In the genomic region with DNA sequence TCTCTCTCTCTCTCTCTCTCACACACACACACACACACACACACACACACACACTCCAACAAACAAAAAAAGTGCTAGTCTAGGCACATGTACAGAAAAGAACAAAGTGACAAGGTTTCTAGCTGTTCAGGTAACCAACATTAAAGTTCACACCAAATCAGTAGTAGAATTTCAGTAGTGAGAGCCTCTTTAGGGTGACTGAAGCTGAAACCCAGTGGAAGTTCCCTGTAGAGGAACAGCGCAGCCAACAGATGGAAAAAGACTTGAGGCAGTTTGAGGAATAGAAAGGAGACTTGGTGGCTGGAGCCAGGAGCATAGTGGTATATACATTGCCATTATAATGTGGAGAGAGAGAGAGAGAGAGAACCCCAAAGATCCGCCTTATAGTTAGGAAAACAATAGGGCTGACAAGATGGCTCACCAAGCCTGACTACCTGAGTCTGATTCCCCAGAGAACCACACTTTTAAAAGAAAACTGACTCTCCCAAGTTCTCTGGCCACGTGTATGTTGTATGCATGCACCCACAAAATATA, we compare ENCODE assay signal across 1 mouse cellular context.
TF ChIP-seq lines count a peak whose summit lies in the region.

No protein-coding gene starts in this region.

TF ChIP-seq in MEL, 35 proteins besides CTCF, POLR2A, EP300 and RAD21 (continued from another document):
- TF ChIP-seq MYB (IDR thresholded peaks at IDR 0.05; ENCODE audit: low read depth, low read length) (no peak), ZMIZ1 (IDR thresholded peaks at IDR 0.05; ENCODE audit: low read depth, low read length) (0 out of 2 replicates have a peak, but pooled peaks have one; percentile 7), JUND (IDR thresholded peaks at IDR 0.05; ENCODE audit: low read depth, low read length) (0 out of 2 replicates have a peak, but pooled peaks have one; percentile 48)
